Mouse (Mus musculus) kidney, embryonic 14.5 days (tissue): Measurements from ENCODE around the gene Luc7l2. TPM values are rescaled to one million over a fixed set of nuclear protein-coding genes. Genes with fewer than 3 reads are reported as not detected.

ENCODE experiments used
- ATAC-seq: fragments of 200-750 bp; cut with Nextera tagmentation; 2 replicates; pipeline ENCODE4 v1.8.0; 2017; ENCODE audit warnings: moderate number of reproducible peaks, mild to moderate bottlenecking, moderate TSS enrichment, moderate library complexity; ENCODE audit not compliant: low FRiP score, low TSS enrichment
- H3K27ac ChIP-seq: fragments of 300-500 bp; sonication (generic); 2 replicates; pipeline ENCODE4 v1.5.1; 2014; ENCODE audit warnings: low read depth, mild to moderate bottlenecking, low read length, moderate library complexity, mixed read lengths
- H3K27me3 ChIP-seq: fragments of 300-500 bp; sonication (generic); 2 replicates; pipeline ENCODE4 v1.6.1; 2014; ENCODE audit warnings: mild to moderate bottlenecking, low read length; ENCODE audit not compliant: control insufficient read depth, insufficient read depth
- H3K36me3 ChIP-seq: fragments of 300-500 bp; sonication (generic); 2 replicates; pipeline ENCODE4 v1.6.1; 2014; ENCODE audit warnings: low read length, mixed read lengths; ENCODE audit not compliant: control insufficient read depth, insufficient read depth
- H3K4me1 ChIP-seq: fragments of 300-500 bp; sonication (generic); 2 replicates; pipeline ENCODE4 v1.6.1; 2014; ENCODE audit warnings: low read length, mixed read lengths; ENCODE audit not compliant: control insufficient read depth, insufficient read depth
- H3K4me2 ChIP-seq: fragments of 300-500 bp; sonication (generic); replicated peaks from 2 replicates; pipeline ENCODE4 v1.6.1; 2014; ENCODE audit warnings: low read depth, mild to moderate bottlenecking, low read length
- H3K4me3 ChIP-seq: fragments of 300-500 bp; sonication (generic); 2 replicates; pipeline ENCODE4 v1.5.1; 2014; ENCODE audit warnings: mild to moderate bottlenecking, low read length
- H3K9ac ChIP-seq: fragments of 300-500 bp; sonication (generic); 2 replicates; pipeline ENCODE4 v1.6.1; 2014; ENCODE audit warnings: low read depth, mild to moderate bottlenecking, low read length, moderate library complexity
- H3K9me3 ChIP-seq: fragments of 300-500 bp; sonication (generic); 2 replicates; pipeline ENCODE4 v1.6.1; 2016; ENCODE audit warnings: low read length; ENCODE audit not compliant: control insufficient read depth
- WGBS: fragments of 180-500 bp; shearing (Covaris S2); extraction: QIAGEN DNeasy Blood & Tissue Kit; methylation state at CpG from one replicate; pipeline ENCODE4 v1.1.7; 2014; 5-methylcytosine and 5-hydroxymethylcytosine counted together
- polyA plus RNA-seq: library from polyadenylated mRNA; unstranded; fragments of >200 nt; fragmentation: Nextera tagmentation; extraction: Ambion mirVana; gene quantifications from 2 replicates; pipeline ENCODE4 v1.2.1, GENCODE M21; 2014

The Luc7l2 gene
- polyA plus RNA-seq, 1 experiment from 2014 or later: 61.1 TPM

GRCm38 (mm10) chr6:38550250-38551061, 678 bp upstream of the Luc7l2 start:
- peak overlapping the region; percentile 89 for H3K9ac ChIP-seq
- H3K4me3 ChIP-seq: peak overlapping the region; percentile 76
- no peaks in the 10 kb centered on the region for H3K27me3 ChIP-seq
- H3K36me3 ChIP-seq: no peaks in the 10 kb centered on the region
- peaks cover 9% of the 10 kb centered on the region; the same call in 1 of the 2 replicates for H3K4me1 ChIP-seq
- 7% methylated on average over 28 of the region's 28 CpGs for WGBS
- H3K9me3 ChIP-seq: no peaks in the 10 kb centered on the region
- peak; percentile 14; the same call in 1 of the 2 replicates for ATAC-seq
- H3K4me2 ChIP-seq: peak overlapping the region; percentile 57
- H3K27ac ChIP-seq: peak overlapping the region; percentile 99

GRCm38 (mm10) chr6:38551989-38552635, 978 bp downstream of the Luc7l2 start:
- ATAC-seq: peak; percentile 96
- peak overlapping the region; percentile 38 for H3K4me2 ChIP-seq
- H3K9ac ChIP-seq: peak overlapping the region; percentile 89
- peak overlapping the region; percentile 99 for H3K27ac ChIP-seq
- H3K4me1 ChIP-seq: peaks cover 9% of the 10 kb centered on the region; the same call in 1 of the 2 replicates
- no peaks in the 10 kb centered on the region for H3K9me3 ChIP-seq
- H3K27me3 ChIP-seq: no peaks in the 10 kb centered on the region
- no peaks in the 10 kb centered on the region for H3K36me3 ChIP-seq
- under 1% methylated on average over 32 of the region's 32 CpGs for WGBS
- H3K4me3 ChIP-seq: peak overlapping the region; percentile 76

- H3K4me3 ChIP-seq: peak overlapping the region; percentile 76
- peak overlapping the region; percentile 38 for H3K4me2 ChIP-seq
- no peak for ATAC-seq
- 17% methylated on average over 5 of the region's 5 CpGs for WGBS
- H3K27me3 ChIP-seq: no peaks in the 10 kb centered on the region
- no peaks in the 10 kb centered on the region for H3K9me3 ChIP-seq
- peaks cover 9% of the 10 kb centered on the region; the same call in 1 of the 2 replicates for H3K4me1 ChIP-seq
- no peaks in the 10 kb centered on the region for H3K36me3 ChIP-seq
- H3K27ac ChIP-seq: no peak overlapping the region; the same call in 1 of the 2 replicates
- peak overlapping the region; percentile 89 for H3K9ac ChIP-seq
Observed at GRCm38 (mm10) chr6:38552636-38553000, 1.5 kb downstream of the Luc7l2 start.

GRCm38 (mm10) chr6:38576096-38576495, 25.0 kb downstream of the Luc7l2 start:
- Histone ChIP-seq H3K4me2 (no peak overlapping the region), H3K36me3 (peaks cover 50% of the 10 kb centered on the region), H3K9ac (no peak overlapping the region), H3K27ac (no peak overlapping the region), H3K27me3 (no peaks in the 10 kb centered on the region), H3K9me3 (no peaks in the 10 kb centered on the region), H3K4me3 (no peak overlapping the region), H3K4me1 (no peaks in the 10 kb centered on the region)
- ATAC-seq: no peak
- 92% methylated on average over 2 of the region's 2 CpGs for WGBS

- no peak overlapping the region for H3K27ac ChIP-seq
- no peaks in the 10 kb centered on the region for H3K4me1 ChIP-seq
- peaks cover 50% of the 10 kb centered on the region for H3K36me3 ChIP-seq
- no peak overlapping the region for H3K4me2 ChIP-seq
- no peak for ATAC-seq
- no peak overlapping the region for H3K9ac ChIP-seq
- WGBS: 91% methylated on average over 3 of the region's 3 CpGs
- H3K27me3 ChIP-seq: no peaks in the 10 kb centered on the region
- no peak overlapping the region for H3K4me3 ChIP-seq
- H3K9me3 ChIP-seq: no peaks in the 10 kb centered on the region
Observed at GRCm38 (mm10) chr6:38580112-38580857, 29.2 kb downstream of the Luc7l2 start.

- ATAC-seq: no peak
- H3K27ac ChIP-seq: no peak overlapping the region
- 88% methylated on average over 3 of the region's 3 CpGs for WGBS
- no peak overlapping the region for H3K4me2 ChIP-seq
- H3K27me3 ChIP-seq: no peaks in the 10 kb centered on the region
- no peaks in the 10 kb centered on the region for H3K9me3 ChIP-seq
- H3K36me3 ChIP-seq: peaks cover 60% of the 10 kb centered on the region
- H3K9ac ChIP-seq: no peak overlapping the region
- H3K4me3 ChIP-seq: no peak overlapping the region
- no peaks in the 10 kb centered on the region for H3K4me1 ChIP-seq
Observed at GRCm38 (mm10) chr6:38581711-38582110, 30.6 kb downstream of the Luc7l2 start.

- no peak overlapping the region for H3K4me2 ChIP-seq
Observed at GRCm38 (mm10) chr6:38597481-38597880, 46.3 kb downstream of the Luc7l2 start.

GRCm38 (mm10) chr6:38609892-38610291, 58.8 kb downstream of the Luc7l2 start:
- no peaks in the 10 kb centered on the region for H3K27me3 ChIP-seq
- peaks cover 38% of the 10 kb centered on the region for H3K36me3 ChIP-seq
- no peaks in the 10 kb centered on the region for H3K4me1 ChIP-seq
- H3K4me3 ChIP-seq: no peak overlapping the region
- ATAC-seq: no peak
- H3K9me3 ChIP-seq: no peaks in the 10 kb centered on the region
- H3K4me2 ChIP-seq: no peak overlapping the region
- no peak overlapping the region for H3K9ac ChIP-seq
- WGBS: 78% methylated on average over 2 of the region's 2 CpGs
- H3K27ac ChIP-seq: no peak overlapping the region

More at GRCm38 (mm10) chr6:38597481-38597880, 46.3 kb downstream of the Luc7l2 start:
- Histone ChIP-seq H3K4me3 (no peak overlapping the region), H3K27me3 (no peaks in the 10 kb centered on the region), H3K9me3 (no peaks in the 10 kb centered on the region), H3K27ac (no peak overlapping the region), H3K9ac (no peak overlapping the region), H3K36me3 (peaks cover 74% of the 10 kb centered on the region), H3K4me1 (no peaks in the 10 kb centered on the region)
- no peak for ATAC-seq
- WGBS: 92% methylated on average over 4 of the region's 4 CpGs
